Mouse (Mus musculus) MEL (cell line): ENCODE data around the gene Aff4. TPM values are rescaled to one million over a fixed set of nuclear protein-coding genes. Genes with fewer than 3 reads are reported as not detected.
"Not testable (repeated sequence)": the region's sequence is repeated elsewhere in the genome, so short reads cannot be mapped to it uniquely, and the experiment has no call there.

ENCODE experiments used
- DNase-seq: peaks from one replicate; pipeline ENCODE4 v3.0.0; 2011; ENCODE audit warnings: low read depth, low spot score
- H3K27ac ChIP-seq: 2 replicates; pipeline ENCODE4 v1.5.1; 2012; ENCODE audit warnings: low read depth, mild to moderate bottlenecking, control low read depth, low read length, moderate library complexity; ENCODE audit not compliant: control insufficient read depth
- H3K27me3 ChIP-seq, 2 experiments: fragments of 150-350 bp in 1 of 2; sonication (generic) in 1 of 2; 2 replicates each; pipeline ENCODE4 v1.6.1; 2012; ENCODE audit warnings: low read length in 2 of 2, mild to moderate bottlenecking in 2 of 2, improper control_type of control experiment in 1 of 2, moderate library complexity in 1 of 2; ENCODE audit not compliant: insufficient read depth in 2 of 2, control insufficient read depth in 1 of 2
- H3K36me3 ChIP-seq, 2 experiments: 2 replicates each; pipeline ENCODE4 v1.6.1; 2012 to 2014; ENCODE audit warnings: low read length in 2 of 2, improper control_type of control experiment in 1 of 2, inconsistent platforms in 1 of 2, mild to moderate bottlenecking in 1 of 2; ENCODE audit not compliant: insufficient read depth in 2 of 2, control insufficient read depth in 1 of 2
- H3K4me1 ChIP-seq, 2 experiments: fragments of 150-350 bp in 1 of 2; sonication (generic) in 1 of 2; 2 replicates each; pipeline ENCODE4 v1.6.1; 2012; ENCODE audit warnings: low read length in 2 of 2, improper control_type of control experiment in 1 of 2, mild to moderate bottlenecking in 1 of 2; ENCODE audit not compliant: insufficient read depth in 2 of 2, control insufficient read depth in 1 of 2
- H3K4me3 ChIP-seq, 2 experiments: fragments of 150-350 bp in 1 of 2; sonication (generic) in 1 of 2; 2 replicates each; pipeline ENCODE4 v1.5.1; 2012; ENCODE audit warnings: low read depth in 2 of 2, low read length in 2 of 2, mild to moderate bottlenecking in 2 of 2, moderate library complexity in 2 of 2, control low read depth in 1 of 2, improper control_type of control experiment in 1 of 2; ENCODE audit not compliant: control insufficient read depth in 1 of 2, insufficient read depth in 1 of 2
- H3K79me2 ChIP-seq: 2 replicates; pipeline ENCODE4 v1.6.1; 2012; ENCODE audit warnings: mild to moderate bottlenecking, low read length, moderate library complexity; ENCODE audit not compliant: control insufficient read depth, poor library complexity, insufficient read depth
- H3K9ac ChIP-seq: 2 replicates; pipeline ENCODE4 v1.6.1; 2012; ENCODE audit warnings: low read depth, mild to moderate bottlenecking, control low read depth, low read length, moderate library complexity; ENCODE audit not compliant: control insufficient read depth, poor library complexity, severe bottlenecking
- H3K9me3 ChIP-seq: fragments of 150-350 bp; sonication (generic); replicated peaks from 2 replicates; pipeline ENCODE4 v1.6.1; 2012; ENCODE audit warnings: mild to moderate bottlenecking, low read length, improper control_type of control experiment, moderate library complexity; ENCODE audit not compliant: insufficient read depth
- E2F4 ChIP-seq: IDR thresholded peaks from 2 replicates; pipeline ENCODE4 v1.6.1; 2011; ENCODE audit warnings: low read depth, low read length, improper control_type of control experiment, borderline replicate concordance
- ELF1 ChIP-seq: IDR thresholded peaks from 2 replicates; pipeline ENCODE4 v1.6.1; 2014; ENCODE audit warnings: low read depth, mild to moderate bottlenecking, inconsistent platforms, low read length, improper control_type of control experiment, moderate library complexity
- EP300 ChIP-seq, 2 experiments: IDR thresholded peaks; 2 replicates each; pipeline ENCODE4 v1.6.1; 2011; ENCODE audit warnings: improper control_type of control experiment in 2 of 2, low read length in 2 of 2, low read depth in 1 of 2, mild to moderate bottlenecking in 1 of 2
- ETS1 ChIP-seq: IDR thresholded peaks from 2 replicates; pipeline ENCODE4 v1.6.1; 2012; ENCODE audit warnings: low read depth, mild to moderate bottlenecking, inconsistent platforms, low read length, improper control_type of control experiment, moderate library complexity
- GATA1 ChIP-seq: IDR thresholded peaks from 2 replicates; pipeline ENCODE4 v1.6.1; 2011; ENCODE audit warnings: low read depth, low read length, improper control_type of control experiment
- HCFC1 ChIP-seq: IDR thresholded peaks from 2 replicates; pipeline ENCODE4 v1.6.1; 2012; ENCODE audit warnings: low read depth, mild to moderate bottlenecking, inconsistent platforms, low read length, improper control_type of control experiment, moderate library complexity
- JUND ChIP-seq: IDR thresholded peaks from 2 replicates; pipeline ENCODE4 v1.6.1; 2011; ENCODE audit warnings: low read depth, mild to moderate bottlenecking, improper control_type of control experiment, low read length
- KAT2A ChIP-seq: conservative IDR thresholded peaks from 2 replicates; pipeline ENCODE4 v1.6.1; 2012; ENCODE audit warnings: low read depth, low read length, improper control_type of control experiment, inconsistent platforms
- MAFK ChIP-seq: IDR thresholded peaks from 2 replicates; pipeline ENCODE4 v1.6.1; 2011; ENCODE audit warnings: low read depth, mild to moderate bottlenecking, low read length, improper control_type of control experiment, borderline replicate concordance
- MAX ChIP-seq: IDR thresholded peaks from 2 replicates; pipeline ENCODE4 v1.6.1; 2011; ENCODE audit warnings: low read length, improper control_type of control experiment
- MAZ ChIP-seq: IDR thresholded peaks from 2 replicates; pipeline ENCODE4 v1.6.1; 2012; ENCODE audit warnings: low read depth, mild to moderate bottlenecking, inconsistent platforms, low read length, improper control_type of control experiment
- MXI1 ChIP-seq: IDR thresholded peaks from 2 replicates; pipeline ENCODE4 v1.6.1; 2011; ENCODE audit warnings: mild to moderate bottlenecking, low read depth, low read length, improper control_type of control experiment
- MYB ChIP-seq: IDR thresholded peaks from 2 replicates; pipeline ENCODE4 v1.6.1; 2011; ENCODE audit warnings: mild to moderate bottlenecking, low read depth, low read length, improper control_type of control experiment
- MYC ChIP-seq: IDR thresholded peaks from 2 replicates; pipeline ENCODE4 v1.6.1; 2011; ENCODE audit warnings: low read depth, mild to moderate bottlenecking, low read length, improper control_type of control experiment, moderate library complexity
- NELFE ChIP-seq: IDR thresholded peaks from 2 replicates; pipeline ENCODE4 v1.6.1; 2011; ENCODE audit warnings: low read depth, low read length, improper control_type of control experiment
- NRF1 ChIP-seq: IDR thresholded peaks from 2 replicates; pipeline ENCODE4 v1.6.1; 2014; ENCODE audit warnings: low read depth, mild to moderate bottlenecking, inconsistent platforms, low read length, improper control_type of control experiment, moderate library complexity; ENCODE audit not compliant: poor library complexity, insufficient read depth, severe bottlenecking
- POLR2A ChIP-seq, 2 experiments: IDR thresholded peaks; 2 replicates each; pipeline ENCODE4 v1.6.1; 2011 to 2012; ENCODE audit warnings: low read length in 2 of 2, mild to moderate bottlenecking in 2 of 2, control low read depth in 1 of 2, improper control_type of control experiment in 1 of 2, low read depth in 1 of 2, moderate library complexity in 1 of 2; ENCODE audit not compliant: control insufficient read depth in 1 of 2, insufficient read depth in 1 of 2, poor library complexity in 1 of 2
- POLR2AphosphoS5 ChIP-seq: IDR thresholded peaks from 2 replicates; pipeline ENCODE4 v1.6.1; 2012; ENCODE audit warnings: low read depth, borderline replicate concordance, mild to moderate bottlenecking, inconsistent platforms, low read length, moderate library complexity, mixed read lengths
- RAD21 ChIP-seq: IDR thresholded peaks from 2 replicates; pipeline ENCODE4 v1.6.1; 2011; ENCODE audit warnings: mild to moderate bottlenecking, low read depth, low read length, improper control_type of control experiment
- RCOR1 ChIP-seq: IDR thresholded peaks from 2 replicates; pipeline ENCODE4 v1.6.1; 2012; ENCODE audit warnings: low read depth, mild to moderate bottlenecking, inconsistent platforms, low read length, improper control_type of control experiment
- SIN3A ChIP-seq: IDR thresholded peaks from 2 replicates; pipeline ENCODE4 v1.6.1; 2012; ENCODE audit warnings: low read length, improper control_type of control experiment, inconsistent platforms
- USF1 ChIP-seq: IDR thresholded peaks from 2 replicates; pipeline ENCODE4 v1.6.1; 2014; ENCODE audit warnings: low read depth, mild to moderate bottlenecking, inconsistent platforms, low read length, improper control_type of control experiment, moderate library complexity
- USF2 ChIP-seq, 2 experiments: IDR thresholded peaks; 2 replicates each; pipeline ENCODE4 v1.6.1; 2011 to 2012; ENCODE audit warnings: improper control_type of control experiment in 2 of 2, low read length in 2 of 2, borderline replicate concordance in 1 of 2, inconsistent platforms in 1 of 2, low read depth in 1 of 2, mild to moderate bottlenecking in 1 of 2; ENCODE audit not compliant: insufficient read depth in 1 of 2
- ZMIZ1 ChIP-seq: IDR thresholded peaks from 2 replicates; pipeline ENCODE4 v1.6.1; 2012; ENCODE audit warnings: low read depth, mild to moderate bottlenecking, inconsistent platforms, low read length, improper control_type of control experiment, moderate library complexity
- ZNF384 ChIP-seq: IDR thresholded peaks from 2 replicates; pipeline ENCODE4 v1.6.1; 2012; ENCODE audit warnings: low read depth, mild to moderate bottlenecking, inconsistent platforms, low read length, improper control_type of control experiment
- polyA plus RNA-seq, 2 experiments: library from polyadenylated mRNA; stranded (reverse) in 1 of 2; unstranded in 1 of 2; fragments of >175 nt in 1 of 2; fragments of >200 nt in 1 of 2; gene quantifications; 2 replicates each; pipeline versions ENCODE4 v1.2.1 to v1.2.4; 2012; ENCODE audit warnings: low replicate concordance in 2 of 2, low read depth in 1 of 2; ENCODE audit not compliant: insufficient read length in 2 of 2, insufficient read depth in 1 of 2, missing spikeins in 1 of 2
- total RNA-seq: library from RNA; depleted of rRNA; stranded (reverse); fragments of 300-350 nt; gene quantifications from 2 replicates; pipeline ENCODE4 v1.2.3, GENCODE M21; 2012

Gene Aff4
- total and polyA plus RNA-seq, 3 experiments = 29.0 to 268 (median 47.7) TPM

DNA sequence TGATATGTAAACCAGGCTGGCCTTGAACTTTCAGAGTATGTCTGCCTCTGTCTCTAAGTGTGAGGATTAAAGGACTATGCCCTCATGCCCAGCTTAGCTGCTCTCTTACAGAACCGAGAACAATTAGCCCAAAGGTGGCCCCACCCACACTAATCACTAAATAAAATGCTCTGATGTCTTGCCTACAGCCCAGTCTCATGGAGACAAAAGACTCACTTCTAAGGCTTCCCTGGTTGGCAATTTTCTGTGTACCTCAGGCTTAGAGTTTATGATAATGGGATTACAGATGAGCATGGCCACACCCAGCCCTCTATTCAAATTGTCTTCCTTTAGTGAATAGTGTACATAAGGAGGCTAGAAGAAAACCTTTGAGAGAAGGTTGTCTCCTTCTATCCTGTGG is 39.2 kb upstream of the Aff4 start:
- no peak for DNase-seq
- peaks cover 0 to 51% of the 10 kb centered on the region in 2 experiments; a peak in 2 of 4 replicates for H3K36me3 ChIP-seq
- H3K4me3 ChIP-seq = no peak overlapping the region
- no peaks in the 10 kb centered on the region for H3K79me2 ChIP-seq
- TF ChIP-seq ELF1 (no peak), GATA1 (no peak), USF2 (IDR thresholded peaks at IDR 0.05; ENCODE audit: borderline replicate concordance in 1 of 2, insufficient read depth in 1 of 2, low read depth in 1 of 2, low read length in 2 of 2) (no peak), E2F4 (no peak), POLR2A (IDR thresholded peaks at IDR 0.05; ENCODE audit: control insufficient read depth in 1 of 2, insufficient read depth in 1 of 2, low read depth in 1 of 2, low read length in 2 of 2, poor library complexity in 1 of 2) (no peak), RCOR1 (no peak), MYB (no peak), MXI1 (no peak), RAD21 (no peak)
- no peak overlapping the region for H3K27ac ChIP-seq
- no peaks in the 10 kb centered on the region for H3K9me3 ChIP-seq
- H3K9ac ChIP-seq = no peak overlapping the region
- no peaks in the 10 kb centered on the region for H3K27me3 ChIP-seq
- peaks cover 12 to 45% of the 10 kb centered on the region in 2 experiments for H3K4me1 ChIP-seq

DNA sequence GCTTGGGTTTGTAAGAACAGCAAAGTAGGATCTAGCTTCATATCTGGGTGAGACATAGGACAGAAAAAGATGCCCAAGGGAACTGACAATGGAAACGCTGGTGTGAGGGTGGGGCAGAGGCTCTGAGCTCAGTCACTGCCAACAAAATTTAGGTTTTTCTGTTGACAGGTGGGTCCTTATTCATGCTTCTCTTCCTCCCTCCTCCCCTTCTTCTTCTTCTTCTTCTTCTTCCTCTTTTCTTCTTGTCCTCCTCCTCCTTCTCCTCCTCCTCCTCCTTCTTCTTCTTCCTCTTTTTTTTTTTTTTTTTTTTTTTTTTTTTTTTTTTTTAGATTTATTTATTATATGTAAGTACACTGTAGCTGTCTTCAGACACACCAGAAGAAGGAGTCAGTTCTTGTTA is 37.8 kb upstream of the Aff4 start:
- not testable (repeated sequence) for H3K4me3 ChIP-seq
- peak overlapping the region; percentile 20; the same call in 1 of the 2 replicates for H3K27ac ChIP-seq

DNA sequence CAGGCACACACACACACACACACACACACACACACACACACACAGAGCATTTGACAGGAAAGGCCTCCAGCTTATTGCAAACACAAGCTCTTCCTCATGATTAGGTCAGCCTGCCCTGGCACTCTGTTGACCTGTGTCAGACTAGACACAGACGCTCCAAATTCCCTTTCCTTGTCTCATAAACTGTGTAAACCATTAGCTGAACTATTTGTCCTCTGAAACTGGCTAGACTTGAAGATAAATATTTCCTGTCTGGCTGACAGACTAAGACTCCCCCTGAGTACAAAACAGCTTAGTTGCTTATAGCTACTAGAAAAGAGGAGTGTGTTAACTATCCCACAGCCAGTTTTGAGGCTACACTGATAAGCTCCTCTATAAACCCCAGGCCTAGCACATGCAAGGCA is 35.9 kb upstream of the Aff4 start:
- H3K79me2 ChIP-seq = no peaks in the 10 kb centered on the region
- peak; percentile 81 for DNase-seq
- H3K27ac ChIP-seq = peak overlapping the region; percentile 45
- peak overlapping the region; percentile 20; the same call in 1 of the 2 replicates for H3K9ac ChIP-seq
- peaks cover 0 to 36% of the 10 kb centered on the region in 2 experiments; a peak in 2 of 4 replicates for H3K36me3 ChIP-seq
- peaks cover 13 to 37% of the 10 kb centered on the region in 2 experiments for H3K4me1 ChIP-seq
- H3K4me3 ChIP-seq = no peak overlapping the region
- H3K9me3 ChIP-seq = no peaks in the 10 kb centered on the region
- H3K27me3 ChIP-seq = no peaks in the 10 kb centered on the region
- TF ChIP-seq ZMIZ1 (no peak), KAT2A (no peak), NRF1 (no peak), MAX (no peak; the same call in 1 of the 2 replicates), JUND (no peak), SIN3A (peak; percentile 56), POLR2AphosphoS5 (no peak), MAFK (no peak), MYC (no peak), USF1 (no peak), ZNF384 (peak; percentile 65; the same call in 1 of the 2 replicates), NELFE (no peak), E2F4 (no peak), EP300 (IDR thresholded peaks at IDR 0.05; ENCODE audit: low read depth in 1 of 2, low read length in 2 of 2) (peak; percentile 22 to 25; a peak in 2 of 4 replicates), MXI1 (peak; percentile 41), MYB (no peak), MAZ (no peak)

More for the DNA sequence above, 37.8 kb upstream of the Aff4 start:
- peaks cover 12 to 41% of the 10 kb centered on the region in 2 experiments for H3K4me1 ChIP-seq
- not testable (repeated sequence) for H3K9ac ChIP-seq, H3K9me3 ChIP-seq, H3K79me2 ChIP-seq, H3K27me3 ChIP-seq
- DNase-seq = peak; percentile 74
- peaks cover 0 to 41% of the 10 kb centered on the region in 2 experiments; a peak in 2 of 4 replicates for H3K36me3 ChIP-seq
- TF ChIP-seq JUND (0 out of 2 replicates have a peak, but pooled peaks have one; percentile 5), EP300 (IDR thresholded peaks at IDR 0.05; ENCODE audit: low read depth in 1 of 2, low read length in 2 of 2) (peak in 1 of 2 experiments; percentile 52; a peak in 1 of 4 replicates), ZNF384 (peak; percentile 90), MAZ (peak; percentile 76), ETS1 (0 out of 2 replicates have a peak, but pooled peaks have one; percentile 8), HCFC1 (0 out of 2 replicates have a peak, but pooled peaks have one; percentile 24), MYC (0 out of 2 replicates have a peak, but pooled peaks have one; percentile 32), SIN3A (peak; percentile 32; the same call in 1 of the 2 replicates)
